Mouse (Mus musculus) CH12.LX (cell line): Measurements from ENCODE around the gene Lin52.

Source experiments
- BHLHE40 ChIP-seq: IDR thresholded peaks from 2 replicates; pipeline ENCODE4 v1.6.1; 2011; ENCODE audit warnings: mild to moderate bottlenecking, low read depth, low read length, improper control_type of control experiment
- CHD1 ChIP-seq: IDR thresholded peaks from 2 replicates; pipeline ENCODE4 v1.6.1; 2012; ENCODE audit warnings: low read depth, low read length, improper control_type of control experiment, inconsistent platforms
- CTCF ChIP-seq, 2 experiments: IDR thresholded peaks in 1 of 2; conservative IDR thresholded peaks in 1 of 2; 2 replicates each; pipeline ENCODE4 v1.5.1; 2011 to 2012; ENCODE audit warnings: low read depth in 2 of 2, low read length in 2 of 2, improper control_type of control experiment in 1 of 2, inconsistent platforms in 1 of 2, mild to moderate bottlenecking in 1 of 2, moderate library complexity in 1 of 2
- ELF1 ChIP-seq: IDR thresholded peaks from 2 replicates; pipeline ENCODE4 v1.6.1; 2014; ENCODE audit warnings: low read depth, mild to moderate bottlenecking, inconsistent platforms, low read length, improper control_type of control experiment
- POLR2A ChIP-seq: IDR thresholded peaks from 2 replicates; pipeline ENCODE4 v1.6.1; 2011; ENCODE audit warnings: low read depth, mild to moderate bottlenecking, improper control_type of control experiment, low read length
- USF2 ChIP-seq: conservative IDR thresholded peaks from 2 replicates; pipeline ENCODE4 v1.6.1; 2011; ENCODE audit warnings: low read depth, low read length, improper control_type of control experiment

GRCm38 (mm10) chr12:84541391-84541958, 90.3 kb downstream of the Lin52 start:
- TF ChIP-seq USF2: no peak
- TF ChIP-seq CTCF (conservative IDR thresholded peaks at IDR 0.05 in 1 of 2, IDR thresholded peaks at IDR 0.05 in 1 of 2; ENCODE audit: low read depth in 2 of 2, low read length in 2 of 2): no peak
- TF ChIP-seq POLR2A: no peak
- TF ChIP-seq ELF1: no peak
- no peak for TF ChIP-seq BHLHE40
- no peak for TF ChIP-seq CHD1
